Mouse (Mus musculus) heart, embryonic 12.5 days (tissue): ENCODE measurements around the gene Ndst2. TPM values are rescaled to one million over a fixed set of nuclear protein-coding genes. Genes with fewer than 3 reads are reported as not detected.

Experiments
- ATAC-seq: fragments of 200-750 bp; cut with Nextera tagmentation; 2 replicates; pipeline ENCODE4 v1.8.0; 2017; ENCODE audit warnings: moderate TSS enrichment, moderate library complexity; ENCODE audit not compliant: insufficient number of reproducible peaks, low FRiP score
- H3K27ac ChIP-seq: fragments of 300-500 bp; sonication (generic); 2 replicates; pipeline ENCODE4 v1.5.1; 2016; ENCODE audit warnings: mild to moderate bottlenecking, moderate library complexity; ENCODE audit not compliant: poor library complexity, severe bottlenecking
- H3K27me3 ChIP-seq: fragments of 300-500 bp; sonication (generic); replicated peaks from 2 replicates; pipeline ENCODE4 v1.6.1; 2016; ENCODE audit warnings: mild to moderate bottlenecking, moderate library complexity
- H3K36me3 ChIP-seq: fragments of 300-500 bp; sonication (generic); 2 replicates; pipeline ENCODE4 v1.6.1; 2016; ENCODE audit warnings: mild to moderate bottlenecking, moderate library complexity
- H3K4me1 ChIP-seq: fragments of 300-500 bp; sonication (generic); replicated peaks from 2 replicates; pipeline ENCODE4 v1.6.1; 2016; ENCODE audit warnings: mild to moderate bottlenecking
- H3K4me2 ChIP-seq: fragments of 300-500 bp; sonication (generic); 2 replicates; pipeline ENCODE4 v1.6.1; 2016; ENCODE audit warnings: mild to moderate bottlenecking, moderate library complexity
- H3K4me3 ChIP-seq: fragments of 300-500 bp; sonication (generic); 2 replicates; pipeline ENCODE4 v1.5.1; 2016; ENCODE audit warnings: mild to moderate bottlenecking
- H3K9ac ChIP-seq: fragments of 300-500 bp; sonication (generic); 2 replicates; pipeline ENCODE4 v1.6.1; 2016; ENCODE audit warnings: mild to moderate bottlenecking, moderate library complexity
- H3K9me3 ChIP-seq: fragments of 300-500 bp; sonication (generic); replicated peaks from 2 replicates; pipeline ENCODE4 v1.6.1; 2016; ENCODE audit warnings: mild to moderate bottlenecking, moderate library complexity
- WGBS: fragments of 180-500 bp; shearing (Covaris S2); methylation state at CpG from one replicate; pipeline ENCODE4 v1.1.7; 2016; 5-methylcytosine and 5-hydroxymethylcytosine counted together
- microRNA-seq: library from miRNA; unstranded; fragments of <30 nt; microRNA quantifications from one replicate; pipeline ENCODE4, GENCODE M21; 2017
- polyA plus RNA-seq: library from polyadenylated mRNA; unstranded; fragments of >200 nt; fragmentation: Nextera tagmentation; extraction: Ambion mirVana; gene quantifications from 2 replicates; pipeline ENCODE4 v1.2.1, GENCODE M21; 2016

The Ndst2 gene
- polyA plus RNA-seq, 1 experiment from 2014 or later: 18.8 TPM

DNA sequence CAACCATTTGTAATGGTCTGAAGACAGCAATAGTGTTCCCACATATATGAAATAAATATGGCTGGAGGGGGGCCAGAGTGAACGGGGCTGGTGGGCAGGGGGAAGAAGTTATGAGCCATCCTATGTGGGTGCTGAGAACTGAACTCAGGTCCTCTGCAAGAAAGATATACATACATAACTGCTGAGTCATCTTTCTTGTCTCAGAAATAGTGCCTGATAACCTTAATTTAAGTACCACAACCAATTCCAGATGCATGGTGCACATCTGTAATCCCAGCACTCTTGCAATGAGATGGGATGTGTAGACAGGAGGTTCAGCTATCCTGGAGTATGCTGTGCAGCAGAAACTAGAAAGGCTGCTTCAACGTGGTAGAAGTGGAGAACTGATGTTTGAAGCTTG, 52.6 kb downstream of the Ndst2 start:
- WGBS: 90% methylated on average over 2 of the region's 2 CpGs
- H3K9ac ChIP-seq: no peak overlapping the region
- H3K4me3 ChIP-seq: no peak overlapping the region
- H3K4me1 ChIP-seq: peaks cover 10% of the 10 kb centered on the region
- no peaks in the 10 kb centered on the region for H3K9me3 ChIP-seq
- H3K27ac ChIP-seq: no peak overlapping the region
- H3K36me3 ChIP-seq: peaks cover 96% of the 10 kb centered on the region
- no peak overlapping the region for H3K4me2 ChIP-seq
- no peaks in the 10 kb centered on the region for H3K27me3 ChIP-seq
- ATAC-seq: no peak

DNA sequence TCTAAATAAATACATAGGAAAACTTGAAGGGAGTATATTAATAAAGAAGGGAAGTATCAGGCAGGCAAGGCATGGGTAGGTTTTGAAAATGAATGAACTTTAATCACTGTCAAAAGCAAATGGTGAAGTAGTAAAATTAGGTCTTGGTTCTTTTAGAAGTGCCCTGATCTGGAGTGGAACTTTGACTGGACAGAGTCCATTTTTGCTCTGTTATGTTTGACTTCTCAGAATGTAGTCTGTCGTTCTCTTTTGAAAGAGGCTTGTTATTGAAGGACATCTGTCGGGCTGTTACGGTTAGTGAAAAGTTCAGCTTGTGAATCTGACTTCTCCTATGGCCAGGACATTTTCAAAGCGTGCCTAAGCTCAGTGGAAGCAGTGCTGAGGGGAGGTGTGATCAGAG, 56.5 kb downstream of the Ndst2 start:
- Histone ChIP-seq H3K4me1 (peaks cover 21% of the 10 kb centered on the region), H3K27me3 (no peaks in the 10 kb centered on the region), H3K27ac (no peak overlapping the region), H3K9ac (no peak overlapping the region), H3K36me3 (peaks cover 71% of the 10 kb centered on the region), H3K4me3 (no peak overlapping the region), H3K4me2 (no peak overlapping the region), H3K9me3 (no peaks in the 10 kb centered on the region)
- WGBS: 86% methylated on average over 4 of the region's 4 CpGs
- ATAC-seq: no peak

DNA sequence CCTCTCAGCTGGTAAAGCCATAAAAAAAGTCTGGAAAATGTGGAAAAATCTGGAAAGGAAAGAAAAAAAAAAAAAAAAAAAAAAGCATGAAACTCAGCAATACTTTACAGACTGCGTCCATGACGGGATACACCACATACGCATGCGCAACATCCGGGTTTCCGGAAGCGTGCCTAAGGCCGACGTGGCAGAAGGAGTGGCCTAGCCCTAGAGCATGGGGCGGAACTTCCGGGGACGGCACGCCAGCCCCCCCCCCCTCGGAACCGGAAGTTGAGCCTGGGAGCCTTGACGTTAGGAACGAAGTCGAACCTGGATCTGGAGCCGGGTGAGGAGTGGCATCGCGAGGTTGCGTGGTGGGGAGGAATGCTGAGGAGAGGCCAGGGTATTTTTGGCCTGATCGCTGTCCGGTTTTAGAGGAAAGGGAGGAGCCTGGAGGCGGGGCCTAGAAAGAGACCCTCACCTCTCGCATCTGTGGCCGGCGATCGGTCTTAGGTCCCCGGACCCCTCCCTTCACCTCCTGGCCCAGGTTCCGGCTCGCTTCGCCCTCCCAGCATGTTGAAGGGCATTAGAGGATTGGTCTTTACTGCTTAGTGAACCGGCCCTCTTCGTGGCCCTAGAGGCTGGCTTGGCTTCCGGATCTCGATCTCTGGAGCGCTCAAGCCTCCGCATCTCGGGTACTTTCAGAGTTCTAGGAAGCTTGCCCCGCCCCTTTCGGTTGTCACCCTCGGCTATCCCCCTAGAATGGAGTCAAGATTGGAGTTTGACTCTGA, 60.1 kb downstream of the Ndst2 start, which contains the start of gene Sec24c:
Sec24c (plus strand) TSS at position 245 of the 770 bp plus-strand sequence.
- Histone ChIP-seq H3K4me1 (peaks cover 11% of the 10 kb centered on the region), H3K4me3 (peak within 1 kb of the TSS; percentile 72), H3K9me3 (no peaks in the 10 kb centered on the region; the same call in 1 of the 2 replicates), H3K4me2 (peak within 1 kb of the TSS; percentile 76), H3K27me3 (no peaks in the 10 kb centered on the region), H3K36me3 (peaks cover 42% of the 10 kb centered on the region), H3K9ac (peak within 1 kb of the TSS; percentile 83), H3K27ac (peak within 1 kb of the TSS; percentile 92)
- peak; percentile 96 for ATAC-seq
- under 1% methylated on average over 43 of the region's 43 CpGs for WGBS

DNA sequence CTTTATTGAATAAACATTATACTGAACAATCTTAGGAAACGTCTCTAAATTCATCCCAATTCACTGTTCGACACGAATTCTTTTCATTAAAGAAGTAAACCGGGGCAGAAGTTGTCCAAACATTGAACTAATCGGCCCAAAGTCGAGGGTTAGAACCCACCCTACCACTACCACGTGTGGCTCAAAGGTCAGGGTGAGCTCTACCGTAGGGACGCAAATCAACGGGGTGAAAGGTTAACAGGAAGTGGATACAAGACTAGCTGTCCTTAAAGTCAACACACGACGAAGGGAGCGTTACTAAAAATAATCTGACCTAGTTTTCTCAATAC, 60.7 kb downstream of the Ndst2 start:
- H3K9ac ChIP-seq: peak overlapping the region; percentile 64; the same call in 1 of the 2 replicates
- peaks cover 36% of the 10 kb centered on the region for H3K36me3 ChIP-seq
- no peaks in the 10 kb centered on the region; the same call in 1 of the 2 replicates for H3K9me3 ChIP-seq
- no peaks in the 10 kb centered on the region for H3K27me3 ChIP-seq
- H3K27ac ChIP-seq: peak overlapping the region; percentile 90
- peaks cover 16% of the 10 kb centered on the region for H3K4me1 ChIP-seq
- peak; percentile 52; the same call in 1 of the 2 replicates for ATAC-seq
- H3K4me3 ChIP-seq: peak overlapping the region; percentile 72
- WGBS: 10% methylated on average over 13 of the region's 13 CpGs
- H3K4me2 ChIP-seq: peak overlapping the region; percentile 76

Small RNAs within 50 kb of the gene (microRNA-seq; reads per million reads assigned to microRNA genes)
- 0.71 reads per million for gene Mir6946

Other genes starting within 250 kb of the Ndst2 start
- gene Mss51, start 237.7 kb downstream of the Ndst2 start, polyA plus RNA-seq: 0.50 and 0.51 TPM in 2 replicates
- 43.0 and 43.5 TPM in 2 replicates for gene Ppp3cb, start 188.0 kb downstream of the Ndst2 start, polyA plus RNA-seq
- 7.4 and 7.7 TPM in 2 replicates for gene Usp54, start 93.5 kb downstream of the Ndst2 start, polyA plus RNA-seq
- gene Myoz1, start 78.0 kb downstream of the Ndst2 start, polyA plus RNA-seq: 19.2 and 19.7 TPM in 2 replicates
- gene Synpo2l, start 66.2 kb downstream of the Ndst2 start, polyA plus RNA-seq: 181 and 191 TPM in 2 replicates
- gene Sec24c, start 60.3 kb downstream of the Ndst2 start, polyA plus RNA-seq: 93.4 and 97.4 TPM in 2 replicates
- gene Fut11, start 39.6 kb downstream of the Ndst2 start, polyA plus RNA-seq: 20.4 and 21.2 TPM in 2 replicates
- gene Chchd1, start 31.6 kb downstream of the Ndst2 start, polyA plus RNA-seq: 232 and 236 TPM in 2 replicates
- gene Zswim8, start 27.0 kb downstream of the Ndst2 start, polyA plus RNA-seq: 32.4 and 34.0 TPM in 2 replicates
- 65.4 and 69.5 TPM in 2 replicates for gene Camk2g, start 59.5 kb upstream of the Ndst2 start, polyA plus RNA-seq
- 0.77 and 1.1 TPM in 2 replicates for gene Plau, start 102.1 kb upstream of the Ndst2 start, polyA plus RNA-seq
- 108 and 115 TPM in 2 replicates for gene Vcl, start 194.8 kb upstream of the Ndst2 start, polyA plus RNA-seq